ENCODE assay signal across 16 mouse cellular contexts in genomic region chr8:51910351-51910750, GRCm38 (mm10).
"Had no signal": no experiment of that assay in that cellular context is flagged by ENCODE, and none has a peak within 500 bp of the region (broad histone marks: within the 10 kb centered on the region; RNA-seq: fewer than 3 reads in every experiment).

No protein-coding gene starts in this region.

- H3K9me3 ChIP-seq: neural tube, embryonic 12.5 days; neural tube, embryonic 13.5 days; neural tube, embryonic 15.5 days; stomach, embryonic 15.5 days had no signal

- H3K9ac ChIP-seq: neural tube, embryonic 12.5 days; neural tube, embryonic 13.5 days; neural tube, embryonic 15.5 days; stomach, embryonic 15.5 days had no signal

- H3K4me2 ChIP-seq: neural tube, embryonic 12.5 days; neural tube, embryonic 13.5 days; neural tube, embryonic 15.5 days; stomach, embryonic 15.5 days had no signal

- H3K36me3 ChIP-seq: neural tube, embryonic 12.5 days; neural tube, embryonic 13.5 days; neural tube, embryonic 15.5 days; stomach, embryonic 15.5 days had no signal

- H3K4me1 ChIP-seq: neural tube, embryonic 12.5 days; neural tube, embryonic 13.5 days; neural tube, embryonic 15.5 days; stomach, embryonic 15.5 days had no signal

- H3K4me3 ChIP-seq: neural tube, embryonic 12.5 days; neural tube, embryonic 13.5 days; neural tube, embryonic 15.5 days; stomach, embryonic 15.5 days had no signal

- H3K27ac ChIP-seq: neural tube, embryonic 12.5 days; neural tube, embryonic 13.5 days; neural tube, embryonic 15.5 days; stomach, embryonic 15.5 days; stomach, postnatal 0 days had no signal

- H3K27me3 ChIP-seq: neural tube, embryonic 12.5 days; neural tube, embryonic 13.5 days; neural tube, embryonic 15.5 days; stomach, embryonic 15.5 days had no signal

- DNase-seq: retina, postnatal 1 day; right cerebral cortex, adult 18-20 months; right cerebral cortex, postnatal 14 days; right cerebral cortex, postnatal 25 days; right cerebral cortex, postnatal 4 days; spleen, adult 18-20 months; thymus, adult 18-20 months; thymus, adult 2 months; thymus, postnatal 25 days; thymus, postnatal 36 days; thymus, postnatal 4 days had no signal
